Mouse (Mus musculus): Measurements from ENCODE around the gene Nek7. TPM values are rescaled to one million over a fixed set of nuclear protein-coding genes. Genes with fewer than 3 reads are reported as not detected.

Nek7 gene
- polyA plus RNA-seq (2015; fragmentation: Nextera tagmentation; extraction: Ambion mirVana) = 39.4 and 40.3 TPM in 2 replicates

GRCm38 (mm10) chr1:138619996-138620461 is at the start of gene Nek7:
TSS of gene Nek7 (minus strand) at chr1:138620141.
- WGBS = 3% methylated on average over 11 of the region's 11 CpGs
- Histone ChIP-seq H3K36me3 (no peaks in the 10 kb centered on the region), H3K4me3 (replicated peaks) (peak within 1 kb of the TSS; percentile 96), H3K9ac (peak within 1 kb of the TSS; percentile 89), H3K27ac (replicated peaks) (peak within 1 kb of the TSS; percentile 99), H3K4me2 (replicated peaks) (peak within 1 kb of the TSS; percentile 77), H3K9me3 (replicated peaks) (no peaks in the 10 kb centered on the region), H3K27me3 (no peaks in the 10 kb centered on the region), H3K4me1 (peaks cover 18% of the 10 kb centered on the region)
- no peak for ATAC-seq (ENCODE audit: insufficient number of reproducible peaks, low FRiP score, low TSS enrichment, low read depth)

DNA sequence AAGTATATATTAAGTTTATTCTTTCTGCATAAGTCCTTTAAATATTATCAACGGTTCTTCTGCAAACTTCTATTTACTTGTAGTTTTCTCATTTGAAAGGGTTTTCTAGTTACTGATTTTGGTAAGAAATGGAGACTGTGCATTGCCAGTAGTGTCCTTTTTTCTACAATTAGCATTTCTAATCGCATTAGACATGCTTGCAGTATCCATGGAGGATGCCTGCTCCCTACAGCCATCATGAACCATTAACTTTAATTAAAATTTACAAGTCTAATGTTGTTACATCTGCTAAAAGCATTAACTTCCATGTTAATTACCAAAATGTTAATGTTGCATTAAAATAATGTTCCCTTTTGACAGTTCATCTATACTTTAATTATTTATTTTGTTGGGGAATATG is 42.4 kb upstream of the Nek7 start:
- ATAC-seq (ENCODE audit: insufficient number of reproducible peaks, low FRiP score, low TSS enrichment, low read depth) = no peak
- WGBS = 66% methylated on average over 2 of the region's 2 CpGs
- Histone ChIP-seq H3K4me1 (no peaks in the 10 kb centered on the region), H3K4me2 (replicated peaks) (no peak overlapping the region), H3K4me3 (replicated peaks) (no peak overlapping the region), H3K27ac (replicated peaks) (no peak overlapping the region), H3K27me3 (no peaks in the 10 kb centered on the region), H3K9me3 (replicated peaks) (no peaks in the 10 kb centered on the region), H3K36me3 (no peaks in the 10 kb centered on the region), H3K9ac (no peak overlapping the region)

- no peak overlapping the region for H3K4me2 ChIP-seq (replicated peaks)
- no peaks in the 10 kb centered on the region for H3K4me1 ChIP-seq
- H3K9me3 ChIP-seq (replicated peaks) = no peaks in the 10 kb centered on the region
- H3K9ac ChIP-seq = no peak overlapping the region
- no peak for ATAC-seq (ENCODE audit: insufficient number of reproducible peaks, low FRiP score, low TSS enrichment, low read depth)
- H3K27ac ChIP-seq (replicated peaks) = no peak overlapping the region
- H3K27me3 ChIP-seq = no peaks in the 10 kb centered on the region
- no peak overlapping the region for H3K4me3 ChIP-seq (replicated peaks)
- H3K36me3 ChIP-seq = no peaks in the 10 kb centered on the region
Measured at GRCm38 (mm10) chr1:138654212-138654611, 34.3 kb upstream of the Nek7 start.

GRCm38 (mm10) chr1:138644991-138645390 is 25.1 kb upstream of the Nek7 start:
- Histone ChIP-seq H3K4me3 (replicated peaks) (no peak overlapping the region), H3K4me2 (replicated peaks) (no peak overlapping the region), H3K4me1 (no peaks in the 10 kb centered on the region), H3K36me3 (no peaks in the 10 kb centered on the region), H3K27me3 (no peaks in the 10 kb centered on the region), H3K27ac (replicated peaks) (no peak overlapping the region), H3K9me3 (replicated peaks) (no peaks in the 10 kb centered on the region), H3K9ac (no peak overlapping the region)
- WGBS = 43% methylated on average over 3 of the region's 3 CpGs
- ATAC-seq (ENCODE audit: insufficient number of reproducible peaks, low FRiP score, low TSS enrichment, low read depth) = no peak

DNA sequence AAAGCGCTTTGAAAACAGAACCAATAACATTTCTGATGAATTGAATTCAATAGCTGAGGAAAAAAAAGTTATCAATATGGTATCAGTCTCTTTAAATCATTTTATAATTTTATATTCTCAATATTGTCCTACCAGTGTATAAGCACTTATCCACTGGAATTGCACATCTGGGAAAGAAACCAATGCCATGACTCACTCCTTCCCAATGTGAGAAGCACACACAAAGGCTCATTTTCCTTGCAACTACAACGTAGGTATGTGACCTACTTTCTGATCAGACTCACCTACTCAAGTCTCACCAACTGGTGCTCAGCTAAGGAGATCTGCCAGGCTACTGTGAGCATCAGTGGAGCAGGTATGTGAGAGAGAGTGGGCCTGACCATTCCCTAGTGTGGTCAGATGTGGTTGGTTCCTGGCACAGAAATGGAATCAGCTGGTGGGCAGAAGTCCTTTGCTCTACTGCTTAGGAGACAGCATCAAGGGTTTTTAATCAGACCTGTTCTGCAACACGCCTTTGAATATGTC is 23.4 kb upstream of the Nek7 start:
- H3K9me3 ChIP-seq (replicated peaks) = no peaks in the 10 kb centered on the region
- H3K4me1 ChIP-seq = no peaks in the 10 kb centered on the region
- no peak for ATAC-seq (ENCODE audit: insufficient number of reproducible peaks, low FRiP score, low TSS enrichment, low read depth)
- no peaks in the 10 kb centered on the region for H3K36me3 ChIP-seq
- no peak overlapping the region for H3K9ac ChIP-seq
- H3K27ac ChIP-seq (replicated peaks) = no peak overlapping the region
- H3K4me3 ChIP-seq (replicated peaks) = no peak overlapping the region
- no peak overlapping the region for H3K4me2 ChIP-seq (replicated peaks)
- 85% methylated on average over 3 of the region's 3 CpGs for WGBS
- no peaks in the 10 kb centered on the region for H3K27me3 ChIP-seq

GRCm38 (mm10) chr1:138640934-138641461 is 21.1 kb upstream of the Nek7 start:
- Histone ChIP-seq H3K9ac (no peak overlapping the region), H3K27ac (replicated peaks) (no peak overlapping the region), H3K36me3 (no peaks in the 10 kb centered on the region), H3K9me3 (replicated peaks) (no peaks in the 10 kb centered on the region), H3K4me1 (no peaks in the 10 kb centered on the region), H3K4me2 (replicated peaks) (no peak overlapping the region), H3K27me3 (no peaks in the 10 kb centered on the region), H3K4me3 (replicated peaks) (no peak overlapping the region)
- ATAC-seq (ENCODE audit: insufficient number of reproducible peaks, low FRiP score, low TSS enrichment, low read depth) = no peak
- WGBS = 55% methylated on average over 4 of the region's 4 CpGs

DNA sequence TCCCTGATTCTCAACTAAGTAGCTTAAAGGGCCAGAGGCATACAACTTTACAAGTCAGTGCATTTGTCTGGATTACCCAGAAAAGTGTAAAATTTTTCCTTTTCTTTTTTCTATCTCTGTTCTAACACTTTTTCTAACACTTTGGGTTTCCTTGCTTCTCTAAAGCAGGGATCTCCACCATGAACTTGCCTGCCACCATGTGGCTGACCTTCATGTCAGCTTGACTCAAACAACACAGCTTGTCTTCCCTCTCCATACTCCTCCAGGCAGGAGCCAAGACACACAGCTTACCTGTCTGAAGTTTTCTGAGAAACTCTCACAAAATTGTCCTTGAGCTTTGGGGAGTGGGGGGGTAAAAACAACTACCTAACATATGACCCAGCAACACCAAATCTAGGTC is 17.9 kb upstream of the Nek7 start:
- Histone ChIP-seq H3K9ac (no peak overlapping the region), H3K9me3 (replicated peaks) (no peaks in the 10 kb centered on the region), H3K36me3 (no peaks in the 10 kb centered on the region), H3K4me3 (replicated peaks) (no peak overlapping the region), H3K27ac (replicated peaks) (no peak overlapping the region), H3K27me3 (no peaks in the 10 kb centered on the region), H3K4me2 (replicated peaks) (no peak overlapping the region), H3K4me1 (no peaks in the 10 kb centered on the region)
- no peak for ATAC-seq (ENCODE audit: insufficient number of reproducible peaks, low FRiP score, low TSS enrichment, low read depth)

DNA sequence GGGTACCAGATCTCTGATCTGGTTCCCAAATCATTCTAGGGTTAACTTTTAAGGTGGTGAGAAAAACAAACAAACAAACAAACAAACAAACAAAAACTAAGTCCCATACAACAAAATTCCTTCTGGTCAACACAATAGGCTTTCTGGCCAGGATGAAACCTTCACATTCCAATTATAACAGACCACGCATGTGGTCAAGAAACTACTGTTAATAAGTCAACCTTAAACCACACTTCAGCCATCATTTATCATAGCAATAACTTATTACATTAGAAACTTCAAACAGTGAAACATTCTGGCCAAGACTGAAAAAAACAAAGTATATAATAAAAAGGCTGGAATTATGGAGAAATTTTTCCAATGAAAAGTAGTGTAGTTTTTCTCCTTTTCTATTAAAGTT is 14.6 kb upstream of the Nek7 start:
- 89% methylated on average over 1 of the region's 1 CpGs for WGBS
- Histone ChIP-seq H3K4me2 (replicated peaks) (no peak overlapping the region), H3K27me3 (no peaks in the 10 kb centered on the region), H3K9ac (no peak overlapping the region), H3K36me3 (no peaks in the 10 kb centered on the region), H3K4me1 (no peaks in the 10 kb centered on the region), H3K27ac (replicated peaks) (no peak overlapping the region), H3K4me3 (replicated peaks) (no peak overlapping the region), H3K9me3 (replicated peaks) (no peaks in the 10 kb centered on the region)
- ATAC-seq (ENCODE audit: insufficient number of reproducible peaks, low FRiP score, low TSS enrichment, low read depth) = no peak

DNA sequence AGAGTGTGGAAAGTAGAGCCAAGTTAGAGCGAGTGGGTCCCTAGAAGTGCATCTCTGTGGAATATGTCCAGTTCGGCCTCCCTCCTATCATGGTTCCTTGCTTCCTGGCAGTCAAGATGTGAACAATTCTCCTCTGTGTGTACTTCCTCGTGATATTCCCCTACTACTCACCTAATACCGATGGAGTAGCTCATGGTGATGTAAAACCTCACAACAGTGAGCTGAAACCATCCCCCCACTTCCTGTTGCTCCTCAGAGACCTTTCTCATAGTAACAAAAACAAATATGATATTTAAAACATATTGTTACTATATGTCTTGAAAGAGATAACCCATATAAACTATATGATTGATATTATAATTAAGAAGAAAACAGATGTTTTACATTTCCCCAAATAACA is 9.0 kb upstream of the Nek7 start:
- WGBS = 80% methylated on average over 4 of the region's 4 CpGs
- Histone ChIP-seq H3K9ac (no peak overlapping the region), H3K9me3 (replicated peaks) (no peaks in the 10 kb centered on the region), H3K4me1 (no peaks in the 10 kb centered on the region), H3K27ac (replicated peaks) (no peak overlapping the region), H3K4me3 (replicated peaks) (no peak overlapping the region), H3K36me3 (no peaks in the 10 kb centered on the region), H3K27me3 (no peaks in the 10 kb centered on the region), H3K4me2 (replicated peaks) (no peak overlapping the region)
- no peak for ATAC-seq (ENCODE audit: insufficient number of reproducible peaks, low FRiP score, low TSS enrichment, low read depth)

DNA sequence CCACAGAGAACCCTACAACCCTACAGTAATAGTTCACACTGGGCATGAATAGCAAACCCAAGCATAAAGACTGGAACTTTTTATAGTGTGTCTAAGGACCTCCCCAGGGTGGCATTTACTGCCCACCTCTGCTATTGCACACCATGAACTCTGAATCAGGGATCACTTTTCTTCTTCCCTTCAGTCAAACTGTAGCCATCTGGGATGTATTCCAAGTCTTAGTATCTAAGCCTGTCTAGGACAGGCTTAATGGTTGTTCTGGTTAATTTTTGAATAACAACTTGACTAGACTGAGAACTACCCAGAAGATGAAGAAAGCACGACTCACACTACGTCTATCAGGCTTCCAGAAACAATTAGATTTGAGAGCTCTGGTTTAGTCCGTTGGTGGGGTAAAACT is 8.5 kb upstream of the Nek7 start:
- H3K9ac ChIP-seq = no peak overlapping the region
- H3K36me3 ChIP-seq = no peaks in the 10 kb centered on the region
- no peak overlapping the region for H3K27ac ChIP-seq (replicated peaks)
- H3K4me1 ChIP-seq = no peaks in the 10 kb centered on the region
- no peak overlapping the region for H3K4me3 ChIP-seq (replicated peaks)
- WGBS = 55% methylated on average over 3 of the region's 3 CpGs
- no peak overlapping the region for H3K4me2 ChIP-seq (replicated peaks)
- H3K9me3 ChIP-seq (replicated peaks) = no peaks in the 10 kb centered on the region
- no peaks in the 10 kb centered on the region for H3K27me3 ChIP-seq
- no peak for ATAC-seq (ENCODE audit: insufficient number of reproducible peaks, low FRiP score, low TSS enrichment, low read depth)

DNA sequence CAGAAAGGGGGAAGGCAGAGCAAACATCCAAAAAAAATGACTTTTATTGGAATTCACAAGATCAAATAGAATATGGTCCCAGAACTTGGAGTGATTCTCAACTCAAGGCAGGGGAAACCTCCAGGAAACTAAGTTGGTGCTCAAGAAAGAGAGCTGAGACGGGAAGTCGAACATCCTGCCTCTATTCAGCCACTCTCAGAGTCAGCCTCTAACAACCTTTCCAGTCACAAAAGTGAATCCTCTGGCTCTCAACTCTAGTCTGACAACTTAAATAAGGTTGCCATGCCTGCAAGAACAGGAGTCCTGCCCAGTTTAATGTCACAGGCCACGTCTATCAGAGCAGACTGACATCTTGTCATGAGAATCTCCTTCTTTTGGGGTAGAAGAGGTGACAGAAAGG is 7.9 kb upstream of the Nek7 start:
- Histone ChIP-seq H3K27ac (replicated peaks) (no peak overlapping the region), H3K27me3 (no peaks in the 10 kb centered on the region), H3K4me2 (replicated peaks) (no peak overlapping the region), H3K9ac (no peak overlapping the region), H3K4me3 (replicated peaks) (no peak overlapping the region), H3K9me3 (replicated peaks) (no peaks in the 10 kb centered on the region), H3K4me1 (no peaks in the 10 kb centered on the region), H3K36me3 (no peaks in the 10 kb centered on the region)
- 85% methylated on average over 3 of the region's 3 CpGs for WGBS
- no peak for ATAC-seq (ENCODE audit: insufficient number of reproducible peaks, low FRiP score, low TSS enrichment, low read depth)

GRCm38 (mm10) chr1:138626288-138626687 is 6.3 kb upstream of the Nek7 start:
- no peak overlapping the region for H3K4me2 ChIP-seq (replicated peaks)
- H3K27ac ChIP-seq (replicated peaks) = no peak overlapping the region
- H3K4me1 ChIP-seq = no peaks in the 10 kb centered on the region
- H3K36me3 ChIP-seq = no peaks in the 10 kb centered on the region
- 68% methylated on average over 3 of the region's 3 CpGs for WGBS
- H3K9me3 ChIP-seq (replicated peaks) = no peaks in the 10 kb centered on the region
- no peaks in the 10 kb centered on the region for H3K27me3 ChIP-seq
- no peak overlapping the region for H3K4me3 ChIP-seq (replicated peaks)
- no peak for ATAC-seq (ENCODE audit: insufficient number of reproducible peaks, low FRiP score, low TSS enrichment, low read depth)
- no peak overlapping the region for H3K9ac ChIP-seq

Data from embryonic facial prominence, embryonic 15.5 days (tissue).